Mouse (Mus musculus): ENCODE measurements around the gene Olfr531. TPM values are rescaled to one million over a fixed set of nuclear protein-coding genes. Genes with fewer than 3 reads are reported as not detected.

Gene Olfr531
- polyA plus RNA-seq, 1 experiment, result not detected

GRCm38 (mm10) chr7:140361571-140361970 is 41.1 kb downstream of the Olfr531 start, which contains the start of gene Olfr60:
Olfr60 (minus strand) TSS chr7:140361671.
- no peak within 1 kb of the TSS for H3K4me3 ChIP-seq (ENCODE audit: insufficient read depth, poor library complexity, severe bottlenecking)
- TF ChIP-seq MAX (IDR thresholded peaks at IDR 0.05) (no peak), MYOG (IDR thresholded peaks at IDR 0.05; ENCODE audit: control insufficient read depth, extremely low read depth, insufficient read length) (no peak), FOSL1 (IDR thresholded peaks at IDR 0.05; ENCODE audit: insufficient read depth, low read length, poor library complexity, severe bottlenecking) (no peak), CTCF (IDR thresholded peaks at IDR 0.05; ENCODE audit: control insufficient read depth, insufficient read depth, insufficient read length) (no peak), CEBPB (IDR thresholded peaks at IDR 0.05; ENCODE audit: low read depth) (no peak), USF1 (IDR thresholded peaks at IDR 0.05; ENCODE audit: low read depth) (no peak)
- no peaks in the 10 kb centered on the region for H3K79me2 ChIP-seq (ENCODE audit: control insufficient read depth, insufficient read depth)
- no peak within 1 kb of the TSS for H3ac ChIP-seq (ENCODE audit: control insufficient read depth, insufficient read length, low read depth)
- H3K36me3 ChIP-seq (ENCODE audit: control insufficient read depth, insufficient read depth), result no peaks in the 10 kb centered on the region
- no peaks in the 10 kb centered on the region for H3K27me3 ChIP-seq (ENCODE audit: control insufficient read depth, insufficient read depth, insufficient read length)
- no peaks in the 10 kb centered on the region for H3K79me3 ChIP-seq (ENCODE audit: low read depth)

Other genes with a start within 250 kb of the Olfr531 start
- gene Sprn, start 248.0 kb downstream of the Olfr531 start, polyA plus RNA-seq (2012; fragmentation: generic; extraction: Trizol), result not detected
- not detected for gene Olfr522, start 238.2 kb downstream of the Olfr531 start, polyA plus RNA-seq (2012; fragmentation: generic; extraction: Trizol)
- gene Olfr523, start 229.7 kb downstream of the Olfr531 start, polyA plus RNA-seq (2012; fragmentation: generic; extraction: Trizol), result not detected
- not detected for gene Olfr524, start 197.0 kb downstream of the Olfr531 start, polyA plus RNA-seq (2012; fragmentation: generic; extraction: Trizol)
- gene Cd163l1, start 184.7 kb downstream of the Olfr531 start, polyA plus RNA-seq (2012; fragmentation: generic; extraction: Trizol), result not detected
- not detected for gene 5830411N06Rik, start 155.6 kb downstream of the Olfr531 start, polyA plus RNA-seq (2012; fragmentation: generic; extraction: Trizol)
- gene Olfr525, start 82.1 kb downstream of the Olfr531 start, polyA plus RNA-seq (2012; fragmentation: generic; extraction: Trizol), result not detected
- not detected for gene Olfr527, start 68.9 kb downstream of the Olfr531 start, polyA plus RNA-seq (2012; fragmentation: generic; extraction: Trizol)
- not detected for gene Olfr60, start 41.2 kb downstream of the Olfr531 start, polyA plus RNA-seq (2012; fragmentation: generic; extraction: Trizol)
- gene Olfr530, start 26.6 kb downstream of the Olfr531 start, polyA plus RNA-seq (2012; fragmentation: generic; extraction: Trizol), result not detected
- not detected for gene Olfr532, start 18.7 kb upstream of the Olfr531 start, polyA plus RNA-seq (2012; fragmentation: generic; extraction: Trizol)
- gene Olfr533, start 60.5 kb upstream of the Olfr531 start, polyA plus RNA-seq (2012; fragmentation: generic; extraction: Trizol), result not detected
- not detected for gene Olfr535, start 81.3 kb upstream of the Olfr531 start, polyA plus RNA-seq (2012; fragmentation: generic; extraction: Trizol)
- gene Olfr536, start 104.5 kb upstream of the Olfr531 start, polyA plus RNA-seq (2012; fragmentation: generic; extraction: Trizol), result not detected
- gene Olfr538, start 165.0 kb upstream of the Olfr531 start, polyA plus RNA-seq (2012; fragmentation: generic; extraction: Trizol), result not detected
- gene Olfr46, start 198.4 kb upstream of the Olfr531 start, polyA plus RNA-seq (2012; fragmentation: generic; extraction: Trizol), result not detected
- gene Olfr61, start 226.1 kb upstream of the Olfr531 start, polyA plus RNA-seq (2012; fragmentation: generic; extraction: Trizol), result not detected
- gene Olfr53, start 243.5 kb upstream of the Olfr531 start, polyA plus RNA-seq (2012; fragmentation: generic; extraction: Trizol), result not detected